Mouse (Mus musculus) lung, postnatal 0 days (tissue): ENCODE data around the gene Gtf2a2.

Experiments
- CTCF ChIP-seq: IDR thresholded peaks from 2 replicates; pipeline ENCODE4 v1.5.1; 2016; ENCODE audit warnings: antibody characterized with exemption, mild to moderate bottlenecking
- EP300 ChIP-seq: IDR thresholded peaks from 2 replicates; pipeline ENCODE4 v1.6.1; 2016; ENCODE audit warnings: antibody characterized with exemption, mild to moderate bottlenecking, control low read depth

GRCm38 (mm10) chr9:70052730-70053129 lies 40.4 kb downstream of the Gtf2a2 start:
- no peak for TF ChIP-seq CTCF
- no peak for TF ChIP-seq EP300
